Mouse (Mus musculus) brain, embryonic 14.5 days (tissue): ENCODE results near the gene Tdrd5. TPM values are rescaled to one million over a fixed set of nuclear protein-coding genes. Genes with fewer than 3 reads are reported as not detected.
A peak's percentile ranks its signal among the peaks of the same experiment; 100 is the strongest.
"Not testable (repeated sequence)": the region's sequence is repeated elsewhere in the genome, so short reads cannot be mapped to it uniquely, and the experiment has no call there.

ENCODE experiments used
- DNase-seq: peaks from one replicate; pipeline ENCODE4 v3.0.0-alpha.2; 2011; ENCODE audit warnings: low read depth
- CTCF ChIP-seq: fragments of 200-500 bp; IDR thresholded peaks from 2 replicates; pipeline ENCODE4 v1.5.1; 2012; ENCODE audit warnings: inconsistent platforms, mild to moderate bottlenecking, moderate library complexity, borderline replicate concordance; ENCODE audit not compliant: insufficient read depth, insufficient read length; ENCODE audit errors: extremely low read depth
- POLR2A ChIP-seq: fragments of 200-500 bp; IDR thresholded peaks from 2 replicates; pipeline ENCODE4 v1.6.1; 2012; ENCODE audit warnings: mild to moderate bottlenecking, inconsistent platforms, borderline replicate concordance; ENCODE audit not compliant: poor library complexity, insufficient read depth, insufficient read length, severe bottlenecking; ENCODE audit errors: extremely low read depth
- polyA plus RNA-seq: library from polyadenylated mRNA; depleted of rRNA; stranded (reverse); fragments of >200 nt; gene quantifications from 2 replicates; pipeline ENCODE4 v1.2.3, GENCODE M21; 2012

The Tdrd5 gene
- polyA plus RNA-seq, 1 experiment = 1.1 TPM

GRCm38 (mm10) chr1:156288556-156289221 lies 14.8 kb downstream of the Tdrd5 start:
- no peak for TF ChIP-seq POLR2A
- no peak for TF ChIP-seq CTCF

GRCm38 (mm10) chr1:156285541-156285896 lies 17.9 kb downstream of the Tdrd5 start:
- DNase-seq = no peak
- TF ChIP-seq POLR2A (no peak), CTCF (no peak)

More at GRCm38 (mm10) chr1:156288556-156289221, 14.8 kb downstream of the Tdrd5 start:
- DNase-seq = peak; percentile 26

- DNase-seq = no peak
- TF ChIP-seq POLR2A (no peak), CTCF (no peak)
Observed at GRCm38 (mm10) chr1:156284851-156285540, 18.5 kb downstream of the Tdrd5 start.

DNA sequence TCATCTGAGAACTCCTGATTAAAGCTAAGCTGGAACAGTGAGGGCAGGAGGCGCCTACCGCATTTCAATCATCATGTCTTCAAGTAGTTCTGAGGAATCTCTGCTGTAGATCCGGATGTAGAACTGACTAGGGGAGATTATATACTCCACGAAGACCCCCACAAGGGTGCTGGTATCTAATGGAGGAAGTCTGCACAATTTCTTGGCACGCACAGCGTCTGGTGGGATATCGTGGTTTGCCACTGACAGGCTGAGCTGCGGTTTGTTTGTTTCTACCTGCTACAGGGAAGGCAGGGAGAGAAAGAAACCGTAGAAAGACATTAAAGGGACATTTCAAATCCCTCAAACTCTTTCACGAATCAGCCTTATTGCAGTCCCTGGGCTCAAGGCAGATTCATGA lies 19.3 kb downstream of the Tdrd5 start:
- TF ChIP-seq CTCF (no peak), POLR2A (no peak)

GRCm38 (mm10) chr1:156280131-156280530 lies 23.3 kb downstream of the Tdrd5 start:
- no peak for DNase-seq
- TF ChIP-seq CTCF (no peak), POLR2A (no peak)

More for the DNA sequence above, 19.3 kb downstream of the Tdrd5 start:
- no peak for DNase-seq

GRCm38 (mm10) chr1:156273647-156274046 lies 29.8 kb downstream of the Tdrd5 start:
- no peak for DNase-seq
- TF ChIP-seq POLR2A (no peak), CTCF (no peak)

GRCm38 (mm10) chr1:156271654-156272053 lies 31.8 kb downstream of the Tdrd5 start:
- peak; percentile 70 for DNase-seq
- TF ChIP-seq CTCF (no peak), POLR2A (no peak)

GRCm38 (mm10) chr1:156270471-156270870 lies 33.0 kb downstream of the Tdrd5 start:
- no peak for TF ChIP-seq POLR2A
- no peak for TF ChIP-seq CTCF
- no peak for DNase-seq

GRCm38 (mm10) chr1:156268546-156268945 lies 34.9 kb downstream of the Tdrd5 start:
- not testable (repeated sequence) for DNase-seq

DNA sequence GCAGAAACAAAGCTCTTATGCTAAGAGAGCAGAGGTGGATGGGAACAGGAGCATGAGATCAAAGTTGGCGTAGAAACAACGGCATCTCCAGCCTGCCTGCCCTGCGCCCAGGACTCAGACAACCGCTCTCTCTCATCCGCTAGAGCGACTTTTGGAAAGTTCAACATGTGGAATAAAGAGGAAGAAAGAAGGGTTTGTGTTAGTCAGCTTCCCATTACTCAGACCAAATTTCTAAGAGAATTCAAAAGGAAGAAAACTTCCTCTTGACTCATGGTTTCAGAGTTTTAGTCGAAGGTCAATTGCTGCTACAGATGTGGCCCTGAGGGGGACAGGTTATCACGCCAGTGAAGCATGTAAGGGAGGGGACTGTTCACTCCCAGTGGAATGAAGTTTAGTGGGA lies 39.5 kb downstream of the Tdrd5 start:
- TF ChIP-seq POLR2A (no peak), CTCF (no peak)
- no peak for DNase-seq

DNA sequence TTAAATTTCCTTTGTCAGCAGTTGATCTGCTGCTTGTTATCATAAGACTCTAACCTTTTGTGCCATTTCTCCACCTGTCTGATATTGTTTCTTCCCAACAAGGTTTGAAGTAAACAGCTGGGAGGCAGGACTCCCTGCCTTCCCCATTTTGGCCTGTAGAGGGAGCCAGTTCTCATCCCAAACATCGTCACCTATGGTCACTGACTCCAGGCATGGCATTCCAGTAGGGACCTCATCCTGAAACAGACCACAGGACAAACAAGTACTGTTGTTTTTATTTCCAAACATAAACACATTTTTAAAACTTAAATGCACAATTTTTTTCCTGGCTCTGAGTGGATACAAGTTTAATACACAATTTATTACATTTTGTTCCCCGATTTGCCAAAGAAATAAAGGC lies 40.1 kb downstream of the Tdrd5 start:
- no peak for TF ChIP-seq POLR2A
- peak; percentile 91 for TF ChIP-seq CTCF
- DNase-seq = peak; percentile 66

GRCm38 (mm10) chr1:156254866-156255265 lies 48.6 kb downstream of the Tdrd5 start:
- TF ChIP-seq POLR2A (no peak), CTCF (no peak)
- no peak for DNase-seq

- DNase-seq = not testable (repeated sequence)
Observed at GRCm38 (mm10) chr1:156251096-156251495, 52.4 kb downstream of the Tdrd5 start.
